Mouse (Mus musculus) myocyte (in vitro differentiated cells): ENCODE data around the gene Taf3. TPM values are rescaled to one million over a fixed set of nuclear protein-coding genes. Genes with fewer than 3 reads are reported as not detected.

Experiments used
- H3K27me3 ChIP-seq: one replicate; pipeline ENCODE4 v1.6.1; 2011; ENCODE audit not compliant: control insufficient read depth, insufficient read depth, insufficient read length
- H3K36me3 ChIP-seq: one replicate; pipeline ENCODE4 v1.6.1; 2011; ENCODE audit not compliant: control insufficient read depth, insufficient read depth
- H3K4me2 ChIP-seq: one replicate; pipeline ENCODE4 v1.6.1; 2011; ENCODE audit warnings: low read depth, control low read depth
- H3K4me3 ChIP-seq: one replicate; pipeline ENCODE4 v1.5.1; 2011; ENCODE audit warnings: mild to moderate bottlenecking, control low read depth, moderate library complexity
- H3K79me2 ChIP-seq: one replicate; pipeline ENCODE4 v1.6.1; 2011; ENCODE audit not compliant: control insufficient read depth, insufficient read depth
- H3ac ChIP-seq: one replicate; pipeline ENCODE4 v1.6.1; 2011; ENCODE audit not compliant: control insufficient read depth, insufficient read length
- CEBPB ChIP-seq: IDR thresholded peaks from 2 replicates; pipeline ENCODE4 v1.6.1; 2011; ENCODE audit warnings: mild to moderate bottlenecking, moderate library complexity; ENCODE audit not compliant: poor library complexity, insufficient read depth, severe bottlenecking
- E2F4 ChIP-seq: IDR thresholded peaks from one replicate; pipeline ENCODE4 v1.6.1; 2011; ENCODE audit warnings: mild to moderate bottlenecking, control low read depth, moderate library complexity; ENCODE audit not compliant: insufficient read depth
- MAX ChIP-seq: IDR thresholded peaks from one replicate; pipeline ENCODE4 v1.6.1; 2011; ENCODE audit warnings: low read depth, mild to moderate bottlenecking, control low read depth
- MYOD1 ChIP-seq, 3 experiments: IDR thresholded peaks; one replicate each; pipeline ENCODE4 v1.6.1; 2011; ENCODE audit warnings: control low read depth in 2 of 3, low read depth in 2 of 3, mild to moderate bottlenecking in 2 of 3, moderate library complexity in 1 of 3; ENCODE audit not compliant: insufficient read length in 2 of 3, control insufficient read depth in 1 of 3
- MYOG ChIP-seq, 3 experiments: IDR thresholded peaks; one replicate each; pipeline ENCODE4 v1.6.1; 2011; ENCODE audit warnings: control low read depth in 2 of 3, low read depth in 2 of 3, mild to moderate bottlenecking in 2 of 3; ENCODE audit not compliant: insufficient read length in 2 of 3, control insufficient read depth in 1 of 3, insufficient read depth in 1 of 3
- POLR2A ChIP-seq: IDR thresholded peaks from one replicate; pipeline ENCODE4 v1.6.1; 2011; ENCODE audit warnings: low read depth, mild to moderate bottlenecking, control low read depth, moderate library complexity; ENCODE audit not compliant: insufficient read length
- POLR2AphosphoS2 ChIP-seq: IDR thresholded peaks from one replicate; pipeline ENCODE4 v1.6.1; 2011; ENCODE audit warnings: low read depth, control low read depth; ENCODE audit not compliant: insufficient read length
- REST ChIP-seq: IDR thresholded peaks from one replicate; pipeline ENCODE4 v1.6.1; 2011; ENCODE audit warnings: mild to moderate bottlenecking, control low read depth, moderate library complexity; ENCODE audit not compliant: insufficient read depth, insufficient read length
- SRF ChIP-seq: IDR thresholded peaks from one replicate; pipeline ENCODE4 v1.6.1; 2011; ENCODE audit warnings: low read depth; ENCODE audit not compliant: control insufficient read depth, insufficient read length
- TCF12 ChIP-seq: IDR thresholded peaks from one replicate; pipeline ENCODE4 v1.6.1; 2011; ENCODE audit warnings: mild to moderate bottlenecking, control low read depth; ENCODE audit not compliant: poor library complexity, insufficient read depth, severe bottlenecking
- TCF3 ChIP-seq: IDR thresholded peaks from one replicate; pipeline ENCODE4 v1.6.1; 2011; ENCODE audit warnings: low read depth, control low read depth; ENCODE audit not compliant: insufficient read length
- USF1 ChIP-seq: IDR thresholded peaks from one replicate; pipeline ENCODE4 v1.6.1; 2011; ENCODE audit warnings: low read depth, mild to moderate bottlenecking, control low read depth, moderate library complexity
- polyA plus RNA-seq: library from polyadenylated mRNA; unstranded; fragments of >200 nt; fragmentation: generic; extraction: Trizol; gene quantifications from one replicate; pipeline ENCODE4 v1.2.1, GENCODE M21; 2012; ENCODE audit warnings: missing spikeins

Gene Taf3
- polyA plus RNA-seq, 1 experiment = 6.6 TPM

- Histone ChIP-seq H3K36me3 (peaks cover 16% of the 10 kb centered on the region), H3K4me3 (no peak overlapping the region), H3K4me2 (no peak overlapping the region), H3ac (no peak overlapping the region), H3K27me3 (no peaks in the 10 kb centered on the region), H3K79me2 (peaks cover 8% of the 10 kb centered on the region)
- TF ChIP-seq REST (no peak), POLR2AphosphoS2 (no peak), TCF3 (no peak), E2F4 (no peak), TCF12 (no peak), MYOD1 (IDR thresholded peaks at IDR 0.05; ENCODE audit: control insufficient read depth in 1 of 3, insufficient read length in 2 of 3, low read depth in 2 of 3) (no peak), MYOG (IDR thresholded peaks at IDR 0.05; ENCODE audit: control insufficient read depth in 1 of 3, insufficient read depth in 1 of 3, insufficient read length in 2 of 3, low read depth in 2 of 3) (no peak), POLR2A (no peak), SRF (no peak), CEBPB (no peak), USF1 (no peak), MAX (no peak)
Measured at GRCm38 (mm10) chr2:9874467-9875219, 173.8 kb downstream of the Taf3 start.

DNA sequence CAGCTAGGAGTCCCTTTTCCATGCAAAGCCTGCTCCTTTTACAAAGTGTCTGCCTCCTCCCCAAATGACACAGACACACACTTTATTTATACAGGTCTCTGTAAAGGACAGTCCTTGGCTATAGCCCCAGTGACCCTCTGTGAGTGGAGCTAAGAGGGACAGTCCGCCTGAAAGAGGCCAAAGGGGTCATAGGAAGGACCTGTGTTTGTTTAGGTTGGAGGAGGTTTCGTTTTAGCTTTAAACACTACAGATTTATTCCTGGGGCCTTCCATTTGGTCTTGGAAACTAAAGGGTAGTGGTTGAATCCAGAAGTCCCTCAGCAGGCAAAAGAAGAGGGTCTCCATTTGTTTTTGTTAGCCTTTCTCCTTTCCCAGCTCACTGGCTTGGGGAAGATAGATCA, 174.6 kb downstream of the Taf3 start:
- H3K4me2 ChIP-seq = no peak overlapping the region
- peaks cover 14% of the 10 kb centered on the region for H3K79me2 ChIP-seq
- TF ChIP-seq E2F4 = no peak
- no peak for TF ChIP-seq MYOG (IDR thresholded peaks at IDR 0.05; ENCODE audit: control insufficient read depth in 1 of 3, insufficient read depth in 1 of 3, insufficient read length in 2 of 3, low read depth in 2 of 3)
- no peak for TF ChIP-seq CEBPB
- TF ChIP-seq POLR2AphosphoS2 = no peak
- no peak for TF ChIP-seq SRF
- no peak for TF ChIP-seq TCF12
- TF ChIP-seq MYOD1 (IDR thresholded peaks at IDR 0.05; ENCODE audit: control insufficient read depth in 1 of 3, insufficient read length in 2 of 3, low read depth in 2 of 3) = no peak
- no peak for TF ChIP-seq MAX
- no peak for TF ChIP-seq TCF3
- TF ChIP-seq POLR2A = no peak
- TF ChIP-seq REST = no peak
- TF ChIP-seq USF1 = no peak
- H3K27me3 ChIP-seq = no peaks in the 10 kb centered on the region
- H3K36me3 ChIP-seq = peaks cover 22% of the 10 kb centered on the region
- no peak overlapping the region for H3ac ChIP-seq
- no peak overlapping the region for H3K4me3 ChIP-seq

GRCm38 (mm10) chr2:9872682-9873081, 175.7 kb downstream of the Taf3 start:
- H3K79me2 ChIP-seq = peaks cover 14% of the 10 kb centered on the region
- H3K36me3 ChIP-seq = peaks cover 22% of the 10 kb centered on the region
- TF ChIP-seq TCF12 = no peak
- TF ChIP-seq MYOG (IDR thresholded peaks at IDR 0.05; ENCODE audit: control insufficient read depth in 1 of 3, insufficient read depth in 1 of 3, insufficient read length in 2 of 3, low read depth in 2 of 3) = no peak
- no peak for TF ChIP-seq TCF3
- no peak for TF ChIP-seq E2F4
- H3ac ChIP-seq = no peak overlapping the region
- no peak overlapping the region for H3K4me3 ChIP-seq
- H3K27me3 ChIP-seq = no peaks in the 10 kb centered on the region
- H3K4me2 ChIP-seq = no peak overlapping the region

DNA sequence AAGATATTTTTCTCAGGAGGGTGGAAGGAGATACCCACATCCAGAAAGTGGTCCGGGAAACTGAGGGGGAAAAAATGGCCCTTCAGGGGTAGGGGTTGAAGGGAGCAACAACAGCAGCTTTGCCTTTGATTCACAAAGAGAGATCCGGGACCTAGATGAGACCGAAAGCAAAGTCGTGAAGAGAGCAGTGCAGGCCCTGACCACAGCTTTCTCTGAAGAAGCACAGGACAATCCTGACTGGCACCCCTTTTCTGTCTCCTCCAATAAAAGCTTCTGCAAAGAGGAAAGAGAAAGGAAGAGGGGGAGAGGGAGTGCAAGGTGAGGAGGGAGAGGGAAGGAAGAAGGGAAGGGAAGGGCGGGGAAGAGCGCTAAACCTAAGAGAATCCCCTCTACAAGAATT, 176.6 kb downstream of the Taf3 start:
- H3K36me3 ChIP-seq = peaks cover 22% of the 10 kb centered on the region
- peaks cover 11% of the 10 kb centered on the region for H3K79me2 ChIP-seq
- no peak overlapping the region for H3K4me2 ChIP-seq
- TF ChIP-seq TCF3 = no peak
- no peak for TF ChIP-seq USF1
- no peak for TF ChIP-seq REST
- TF ChIP-seq MAX = no peak
- TF ChIP-seq CEBPB = no peak
- no peak for TF ChIP-seq MYOG (IDR thresholded peaks at IDR 0.05; ENCODE audit: control insufficient read depth in 1 of 3, insufficient read depth in 1 of 3, insufficient read length in 2 of 3, low read depth in 2 of 3)
- TF ChIP-seq POLR2A = no peak
- TF ChIP-seq MYOD1 (IDR thresholded peaks at IDR 0.05; ENCODE audit: control insufficient read depth in 1 of 3, insufficient read length in 2 of 3, low read depth in 2 of 3) = no peak
- TF ChIP-seq TCF12 = no peak
- H3K4me3 ChIP-seq = no peak overlapping the region
- H3K27me3 ChIP-seq = no peaks in the 10 kb centered on the region
- H3ac ChIP-seq = no peak overlapping the region

- H3K79me2 ChIP-seq = peaks cover 5% of the 10 kb centered on the region
- TF ChIP-seq TCF3 = no peak
- no peak for TF ChIP-seq TCF12
- TF ChIP-seq POLR2AphosphoS2 = no peak
- no peak for TF ChIP-seq MYOD1 (IDR thresholded peaks at IDR 0.05; ENCODE audit: control insufficient read depth in 1 of 3, insufficient read length in 2 of 3, low read depth in 2 of 3)
- TF ChIP-seq USF1 = no peak
- TF ChIP-seq CEBPB = no peak
- TF ChIP-seq MAX = no peak
- no peak for TF ChIP-seq E2F4
- no peak for TF ChIP-seq REST
- TF ChIP-seq SRF = no peak
- no peak for TF ChIP-seq MYOG (IDR thresholded peaks at IDR 0.05; ENCODE audit: control insufficient read depth in 1 of 3, insufficient read depth in 1 of 3, insufficient read length in 2 of 3, low read depth in 2 of 3)
- no peak for TF ChIP-seq POLR2A
- H3K27me3 ChIP-seq = no peaks in the 10 kb centered on the region
- no peak overlapping the region for H3ac ChIP-seq
- no peak overlapping the region for H3K4me2 ChIP-seq
- peaks cover 22% of the 10 kb centered on the region for H3K36me3 ChIP-seq
- H3K4me3 ChIP-seq = no peak overlapping the region
Measured at GRCm38 (mm10) chr2:9871141-9871716, 177.2 kb downstream of the Taf3 start.
